Mouse (Mus musculus) hindbrain, embryonic 16.5 days (tissue): ENCODE data around the gene Tulp3. TPM values are rescaled to one million over a fixed set of nuclear protein-coding genes. Genes with fewer than 3 reads are reported as not detected.
A peak's percentile ranks its signal among the peaks of the same experiment; 100 is the strongest.

ENCODE experiments used
- ATAC-seq: fragments of 200-750 bp; cut with Nextera tagmentation; 2 replicates; pipeline ENCODE4 v1.8.0; 2017; ENCODE audit warnings: moderate TSS enrichment, moderate library complexity
- H3K27ac ChIP-seq: fragments of 300-500 bp; sonication (generic); 2 replicates; pipeline ENCODE4 v1.5.1; 2014; ENCODE audit warnings: low read depth, mild to moderate bottlenecking, control low read depth, low read length, moderate library complexity
- H3K27me3 ChIP-seq: fragments of 300-500 bp; sonication (generic); replicated peaks from 2 replicates; pipeline ENCODE4 v1.6.1; 2014; ENCODE audit warnings: low read length; ENCODE audit not compliant: control insufficient read depth, insufficient read depth
- H3K36me3 ChIP-seq: fragments of 300-500 bp; sonication (generic); 2 replicates; pipeline ENCODE4 v1.6.1; 2014; ENCODE audit warnings: mild to moderate bottlenecking, low read length, moderate library complexity, mixed read lengths; ENCODE audit not compliant: control insufficient read depth, insufficient read depth
- H3K4me1 ChIP-seq: fragments of 300-500 bp; sonication (generic); 2 replicates; pipeline ENCODE4 v1.6.1; 2014; ENCODE audit warnings: low read depth, low read length; ENCODE audit not compliant: control insufficient read depth, insufficient read depth
- H3K4me2 ChIP-seq: fragments of 300-500 bp; sonication (generic); 2 replicates; pipeline ENCODE4 v1.6.1; 2014; ENCODE audit warnings: mild to moderate bottlenecking, low read length, control low read depth, moderate library complexity
- H3K4me3 ChIP-seq: fragments of 300-500 bp; sonication (generic); 2 replicates; pipeline ENCODE4 v1.5.1; 2014; ENCODE audit warnings: mild to moderate bottlenecking, low read length, control low read depth, moderate library complexity
- H3K9ac ChIP-seq: fragments of 300-500 bp; sonication (generic); 2 replicates; pipeline ENCODE4 v1.6.1; 2014; ENCODE audit warnings: low read depth, mild to moderate bottlenecking, control low read depth, low read length, moderate library complexity
- H3K9me3 ChIP-seq: fragments of 300-500 bp; sonication (generic); 2 replicates; pipeline ENCODE4 v1.6.1; 2014; ENCODE audit warnings: mild to moderate bottlenecking, low read length, moderate library complexity; ENCODE audit not compliant: control insufficient read depth
- WGBS: fragments of 180-500 bp; shearing (Covaris S2); extraction: QIAGEN DNeasy Blood & Tissue Kit; methylation state at CpG from one replicate; pipeline ENCODE4 v1.1.7; 2014; 5-methylcytosine and 5-hydroxymethylcytosine counted together
- polyA plus RNA-seq: library from polyadenylated mRNA; unstranded; fragments of >200 nt; fragmentation: Nextera tagmentation; extraction: Ambion mirVana; gene quantifications from 2 replicates; pipeline ENCODE4 v1.2.1, GENCODE M21; 2015

Gene Tulp3
- polyA plus RNA-seq, 1 experiment from 2014 or later = 17.7 TPM

DNA sequence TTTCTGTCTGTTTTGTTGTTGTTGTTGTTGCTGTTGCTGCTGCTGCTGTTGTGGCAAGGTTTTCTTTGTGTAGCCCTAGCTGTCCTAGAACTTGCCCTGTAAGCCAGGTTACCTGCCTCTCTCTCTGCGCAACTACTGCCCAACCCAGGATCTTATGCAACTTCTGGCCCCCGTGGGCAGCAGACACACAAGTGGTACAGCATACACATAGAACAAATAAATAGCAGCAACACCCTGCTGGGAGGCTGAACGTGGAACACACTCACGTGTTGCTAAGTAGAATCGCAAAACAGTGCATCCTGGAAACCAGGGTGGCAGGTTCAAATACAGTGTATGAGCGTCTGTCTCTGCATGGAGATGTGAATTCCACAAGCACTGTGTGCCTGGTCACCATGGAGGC, 67.0 kb downstream of the Tulp3 start:
- Histone ChIP-seq H3K4me2 (no peak overlapping the region), H3K9ac (no peak overlapping the region), H3K36me3 (no peaks in the 10 kb centered on the region), H3K27me3 (no peaks in the 10 kb centered on the region), H3K27ac (no peak overlapping the region), H3K4me1 (no peaks in the 10 kb centered on the region; the same call in 1 of the 2 replicates), H3K9me3 (no peaks in the 10 kb centered on the region), H3K4me3 (no peak overlapping the region)
- ATAC-seq = no peak
- WGBS = 76% methylated on average over 6 of the region's 6 CpGs

DNA sequence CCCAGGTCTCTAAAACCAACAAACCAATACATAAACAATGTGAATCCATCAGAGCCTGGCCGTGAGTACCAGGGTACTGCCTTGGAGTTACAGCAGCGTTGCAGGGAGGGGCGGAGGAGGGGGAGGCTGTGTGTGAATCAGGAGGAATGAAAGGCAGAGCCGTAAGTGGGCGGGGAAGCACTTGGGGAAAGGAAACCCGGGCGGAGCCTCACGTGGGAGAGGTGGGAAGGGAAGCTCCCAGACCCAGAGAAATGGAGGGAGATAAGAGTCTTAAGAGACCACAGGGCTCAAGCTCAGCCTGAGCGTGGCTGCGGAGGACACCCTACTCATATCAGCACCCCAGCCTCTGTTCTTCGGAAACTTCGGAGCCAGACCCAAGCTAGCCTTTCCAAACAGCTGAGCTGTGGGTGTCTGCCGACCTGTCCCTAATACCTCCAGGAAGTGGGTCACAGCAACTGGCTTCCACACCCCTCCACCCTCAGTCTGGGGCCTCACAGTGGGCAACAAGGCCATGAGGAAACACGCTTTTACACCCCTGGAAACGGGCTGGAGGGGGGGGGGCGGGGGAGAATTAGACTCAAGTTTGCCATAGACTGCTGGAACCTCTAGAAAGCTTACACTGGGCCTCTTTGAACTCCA, 69.7 kb downstream of the Tulp3 start:
- Histone ChIP-seq H3K9ac (no peak overlapping the region), H3K4me2 (peak overlapping the region; percentile 34), H3K9me3 (no peaks in the 10 kb centered on the region), H3K27me3 (no peaks in the 10 kb centered on the region), H3K4me1 (no peaks in the 10 kb centered on the region; the same call in 1 of the 2 replicates), H3K36me3 (no peaks in the 10 kb centered on the region), H3K27ac (no peak overlapping the region), H3K4me3 (no peak overlapping the region)
- WGBS = 17% methylated on average over 16 of the region's 16 CpGs
- ATAC-seq = no peak

GRCm38 (mm10) chr6:128282126-128282525, 73.5 kb downstream of the Tulp3 start:
- WGBS = 21% methylated on average over 3 of the region's 3 CpGs
- no peaks in the 10 kb centered on the region for H3K36me3 ChIP-seq
- H3K4me3 ChIP-seq = no peak overlapping the region
- H3K27me3 ChIP-seq = no peaks in the 10 kb centered on the region
- no peak overlapping the region for H3K4me2 ChIP-seq
- peak; percentile 83 for ATAC-seq
- no peak overlapping the region for H3K27ac ChIP-seq
- no peaks in the 10 kb centered on the region for H3K9me3 ChIP-seq
- no peak overlapping the region for H3K9ac ChIP-seq
- no peaks in the 10 kb centered on the region; the same call in 1 of the 2 replicates for H3K4me1 ChIP-seq

GRCm38 (mm10) chr6:128280472-128281145, 75.0 kb downstream of the Tulp3 start:
- no peaks in the 10 kb centered on the region for H3K9me3 ChIP-seq
- H3K27me3 ChIP-seq = no peaks in the 10 kb centered on the region
- no peak overlapping the region for H3K4me2 ChIP-seq
- WGBS = 58% methylated on average over 14 of the region's 14 CpGs
- H3K4me1 ChIP-seq = no peaks in the 10 kb centered on the region; the same call in 1 of the 2 replicates
- H3K36me3 ChIP-seq = no peaks in the 10 kb centered on the region
- H3K27ac ChIP-seq = no peak overlapping the region
- no peak for ATAC-seq
- H3K9ac ChIP-seq = no peak overlapping the region
- no peak overlapping the region for H3K4me3 ChIP-seq

DNA sequence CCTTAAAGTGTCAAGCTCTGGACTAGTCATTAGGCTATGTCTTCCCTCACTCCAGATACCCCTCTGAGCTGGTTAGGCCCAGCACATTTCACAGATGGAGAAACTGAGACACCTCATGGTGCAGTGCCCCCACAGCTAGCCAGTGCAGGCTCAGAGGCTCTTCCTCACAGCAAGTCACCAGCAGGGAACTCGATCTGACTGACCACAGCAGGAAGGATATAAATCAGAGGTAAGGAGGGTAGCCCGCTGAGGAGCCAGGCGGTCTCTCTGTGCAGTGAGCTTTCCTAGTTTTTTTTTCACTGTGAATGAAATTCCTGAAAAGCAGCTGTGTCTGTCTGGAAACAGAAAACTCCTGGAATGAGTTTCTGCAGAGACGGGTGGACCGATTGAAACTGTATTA, 76.0 kb downstream of the Tulp3 start:
- Histone ChIP-seq H3K9ac (no peak overlapping the region), H3K4me2 (no peak overlapping the region), H3K27ac (no peak overlapping the region), H3K4me1 (no peaks in the 10 kb centered on the region; the same call in 1 of the 2 replicates), H3K4me3 (no peak overlapping the region), H3K27me3 (no peaks in the 10 kb centered on the region), H3K9me3 (no peaks in the 10 kb centered on the region), H3K36me3 (no peaks in the 10 kb centered on the region)
- 50% methylated on average over 5 of the region's 5 CpGs for WGBS
- no peak for ATAC-seq

GRCm38 (mm10) chr6:128279099-128279498, 76.6 kb downstream of the Tulp3 start:
- 76% methylated on average over 4 of the region's 4 CpGs for WGBS
- H3K27me3 ChIP-seq = no peaks in the 10 kb centered on the region
- H3K9me3 ChIP-seq = no peaks in the 10 kb centered on the region
- no peak overlapping the region for H3K27ac ChIP-seq
- H3K4me1 ChIP-seq = no peaks in the 10 kb centered on the region; the same call in 1 of the 2 replicates
- H3K4me3 ChIP-seq = no peak overlapping the region
- no peak for ATAC-seq
- no peak overlapping the region for H3K4me2 ChIP-seq
- no peak overlapping the region for H3K9ac ChIP-seq
- H3K36me3 ChIP-seq = no peaks in the 10 kb centered on the region

- Histone ChIP-seq H3K4me1 (no peaks in the 10 kb centered on the region; the same call in 1 of the 2 replicates), H3K27ac (no peak overlapping the region), H3K9me3 (no peaks in the 10 kb centered on the region), H3K27me3 (no peaks in the 10 kb centered on the region), H3K9ac (no peak overlapping the region), H3K4me2 (no peak overlapping the region), H3K4me3 (no peak overlapping the region), H3K36me3 (no peaks in the 10 kb centered on the region)
- no peak for ATAC-seq
- 83% methylated on average over 11 of the region's 11 CpGs for WGBS
These were observed 78.2 kb downstream of the Tulp3 start for GRCm38 (mm10) chr6:128277132-128278085.

GRCm38 (mm10) chr6:128276349-128276748, 79.3 kb downstream of the Tulp3 start:
- H3K27ac ChIP-seq = no peak overlapping the region
- no peak overlapping the region for H3K4me3 ChIP-seq
- H3K27me3 ChIP-seq = no peaks in the 10 kb centered on the region
- WGBS = 91% methylated on average over 6 of the region's 6 CpGs
- H3K4me2 ChIP-seq = no peak overlapping the region
- no peaks in the 10 kb centered on the region for H3K4me1 ChIP-seq
- no peak overlapping the region for H3K9ac ChIP-seq
- no peaks in the 10 kb centered on the region for H3K36me3 ChIP-seq
- no peak for ATAC-seq
- no peaks in the 10 kb centered on the region for H3K9me3 ChIP-seq
